ENCODE assay signal across 8 mouse cellular contexts in genomic region chr4:148151267-148152168, GRCm38 (mm10). TPM values are rescaled to one million over a fixed set of nuclear protein-coding genes. Genes with fewer than 3 reads are reported as not detected.
A peak's percentile ranks its signal among the peaks of the same experiment; 100 is the strongest.
DNase-seq lines count a peak whose midpoint lies in the region; ATAC-seq lines count a peak whose summit lies in the region.

TSS of gene Fbxo6 (minus strand) at chr4:148152140.

- intact Hi-C loops in gastrocnemius, postnatal 14 days (cut with DNase I; ENCODE audit: low total_unique reads), result loop anchor here (5.0 kb wide), 1 partner anchor 34 kb away; no protein-coding TSS in a partner anchor
- intact Hi-C loops in left cerebral cortex, postnatal 14 days (cut with DNase I), result loop anchor here (2.0 kb wide), 1 partner anchor 37 kb away; no protein-coding TSS in a partner anchor

- ATAC-seq in inflammation-experienced regulatory T-cells, adult 6 months, result peak; percentile 92
- ATAC-seq in megakaryocyte-erythroid progenitor cell, adult 5-6 weeks (replicated peaks; ENCODE audit: low FRiP score, low TSS enrichment, poor library complexity, severe bottlenecking), result peak; percentile 95

- peak; percentile 82 to 84 for DNase-seq in adrenal gland, adult 18-20 months (ENCODE audit: low spot score in 2 of 2)
- peak; percentile 89 for DNase-seq in embryo, embryonic 10 days (ENCODE audit: low spot score)
- peak; percentile 91 for DNase-seq in gastrocnemius, postnatal 14 days
- DNase-seq in left cerebral cortex, postnatal 14 days (ENCODE audit: low spot score in 2 of 2), result peak; percentile 83 to 92
- peak; percentile 84 for DNase-seq in right cerebral cortex, postnatal 14 days
- DNase-seq in urinary bladder, postnatal 25 days (ENCODE audit: low spot score), result peak; percentile 81

RNA-seq across cellular contexts. Expression of gene Fbxo6, which starts in this region (rescaled TPM):
- total RNA-seq in adrenal gland, adult 18-20 months (2021), result 10 to 100 TPM; 38.1 to 46.5 TPM
- total RNA-seq in gastrocnemius, postnatal 14 days (2021), result 10 to 100 TPM; 22.9 to 29.1 TPM
- 10 to 100 TPM; 48.0 to 55.6 (median 52.6) TPM for polyA plus RNA-seq in inflammation-experienced regulatory T-cells, adult 6 months (2017; shearing (Covaris generic))
- total RNA-seq in left cerebral cortex, postnatal 14 days (2021), result 10 to 100 TPM; 25.7 to 29.4 TPM
- 19.7 and 25.6 TPM in 2 replicates for total RNA-seq in megakaryocyte-erythroid progenitor cell, adult 5-6 weeks (2014; fragmentation: Nextera tagmentation)
- total RNA-seq in megakaryocyte-erythroid progenitor cell, adult 5-6 weeks (2017), result 10.5 and 12.7 TPM in 2 replicates

Comparison
In these comparisons a context has a peak if more than half of its experiments do, and no peak if none do; other contexts are left out.
1. Peak in every context shown above with its lines: DNase-seq and ATAC-seq.